Mouse (Mus musculus) spleen, adult 2 months (tissue): ENCODE data around the gene Sdhb.

Source experiments
- CTCF ChIP-seq: fragments of 200-500 bp; IDR thresholded peaks from 2 replicates; pipeline ENCODE4 v1.5.1; 2011; ENCODE audit warnings: mild to moderate bottlenecking, inconsistent platforms; ENCODE audit not compliant: insufficient read depth, insufficient read length, insufficient replicate concordance; ENCODE audit errors: extremely low read depth
- POLR2A ChIP-seq: fragments of 200-500 bp; IDR thresholded peaks from 2 replicates; pipeline ENCODE4 v1.6.1; 2011; ENCODE audit warnings: low read depth, low read length, inconsistent platforms

- no peak for TF ChIP-seq CTCF
- TF ChIP-seq POLR2A, result no peak
These were observed at the start of gene Sdhb for GRCm38 (mm10) chr4:140960781-140961466.
